Mouse (Mus musculus): ENCODE measurements around the gene Hist1h4j.

Hist1h4j gene

GRCm38 (mm10) chr13:21727948-21728572 lies 6.8 kb upstream of the Hist1h4j start:
- no peak for DNase-seq

GRCm38 (mm10) chr13:21729544-21729943 lies 5.3 kb upstream of the Hist1h4j start:
- DNase-seq, result no peak

- DNase-seq, result no peak
Measured at GRCm38 (mm10) chr13:21733466-21733865, 1.4 kb upstream of the Hist1h4j start.

GRCm38 (mm10) chr13:21734010-21734905 lies 606 bp upstream of the Hist1h4j start:
- peak; percentile 81 to 82 for DNase-seq

GRCm38 (mm10) chr13:21745006-21745405 lies 10.1 kb downstream of the Hist1h4j start:
- no peak for DNase-seq

GRCm38 (mm10) chr13:21749387-21750158 lies 14.7 kb downstream of the Hist1h4j start:
- DNase-seq, result no peak

GRCm38 (mm10) chr13:21750159-21751017 lies 15.5 kb downstream of the Hist1h4j start, which contains the start of gene Hist1h4k:
Gene Hist1h4k, minus strand, starts transcription at chr13:21750505.
- DNase-seq, result peak; percentile 92 to 94

- DNase-seq, result no peak
Measured at GRCm38 (mm10) chr13:21751417-21751816, 16.6 kb downstream of the Hist1h4j start.

GRCm38 (mm10) chr13:21751827-21752226 lies 17.0 kb downstream of the Hist1h4j start:
- no peak for DNase-seq

- DNase-seq, result no peak
Measured at GRCm38 (mm10) chr13:21752356-21752755, 17.5 kb downstream of the Hist1h4j start.

GRCm38 (mm10) chr13:21753051-21753523 lies 18.2 kb downstream of the Hist1h4j start:
- DNase-seq, result no peak

- peak; percentile 72 to 76 for DNase-seq
Measured at GRCm38 (mm10) chr13:21753524-21754285, 18.8 kb downstream of the Hist1h4j start, which contains the start of the genes Hist1h2ak and Hist1h2bn. Gene Hist1h2ak, minus strand, starts transcription at chr13:21753827. Gene Hist1h2bn, plus strand, starts transcription at chr13:21754123.

- peak in 1 of 2 experiments; percentile 15 for DNase-seq
Measured at GRCm38 (mm10) chr13:21754294-21755001, 19.6 kb downstream of the Hist1h4j start.

GRCm38 (mm10) chr13:21755707-21756106 lies 20.8 kb downstream of the Hist1h4j start:
- DNase-seq, result no peak

- DNase-seq, result peak; percentile 63 to 65
Measured at GRCm38 (mm10) chr13:21778814-21779766, 44.2 kb downstream of the Hist1h4j start.

GRCm38 (mm10) chr13:21779767-21780731 lies 45.2 kb downstream of the Hist1h4j start, which contains the start of gene Hist1h1b:
Gene Hist1h1b, minus strand, starts transcription at chr13:21780625.
- DNase-seq, result peak; percentile 79 to 81

GRCm38 (mm10) chr13:21781021-21781555 lies 46.2 kb downstream of the Hist1h4j start:
- DNase-seq, result no peak
